Comparison of ENCODE assay signal across 9 mouse cellular contexts in the genomic region with DNA sequence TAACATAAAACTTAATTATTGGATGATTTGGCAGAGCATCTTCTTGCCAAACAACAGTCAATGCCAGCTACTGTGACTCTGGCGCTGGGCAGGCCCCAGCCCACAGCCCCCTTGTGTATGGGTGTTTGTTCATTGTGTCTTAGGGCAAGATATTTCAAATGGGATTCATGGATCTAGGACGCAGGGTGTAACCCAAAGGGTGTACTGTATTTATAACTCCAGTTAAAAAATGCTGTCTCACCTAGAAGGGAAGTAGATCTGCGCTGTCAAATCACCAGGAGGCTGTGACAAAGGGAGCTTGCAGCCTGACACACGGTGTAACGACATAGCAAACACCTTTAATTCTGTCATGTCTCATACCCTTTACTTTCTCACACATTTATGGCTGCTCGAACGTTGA. TPM values are rescaled to one million over a fixed set of nuclear protein-coding genes. Genes with fewer than 3 reads are reported as not detected.
DNase-seq lines count a peak whose midpoint lies in the region; ATAC-seq and TF ChIP-seq lines count a peak whose summit lies in the region.
"Had no signal": no experiment of that assay in that cellular context is flagged by ENCODE, and none has a peak within 500 bp of the region (broad histone marks: within the 10 kb centered on the region; RNA-seq: fewer than 3 reads in every experiment).

No protein-coding gene starts in this region.

- TF ChIP-seq CTCF in MEL (IDR thresholded peaks at IDR 0.05 in 2 of 3, conservative IDR thresholded peaks at IDR 0.05 in 1 of 3; ENCODE audit: control insufficient read depth in 1 of 3, insufficient read depth in 1 of 3, low read depth in 2 of 3, low read length in 3 of 3, poor library complexity in 1 of 3, severe bottlenecking in 1 of 3), result no peak
- no peak for TF ChIP-seq CTCF in cortical plate, adult 2 months (IDR thresholded peaks at IDR 0.05; ENCODE audit: extremely low read depth, insufficient read depth, low read length)
- TF ChIP-seq CTCF in liver, postnatal 0 days (IDR thresholded peaks at IDR 0.05; ENCODE audit: low read depth), result no peak

- no peak for TF ChIP-seq RAD21 in MEL (IDR thresholded peaks at IDR 0.05; ENCODE audit: low read depth, low read length)

- no peaks in the 10 kb centered on the region for H3K9me3 ChIP-seq in intestine, embryonic 14.5 days (ENCODE audit: control insufficient read depth, low read length)
- no peaks in the 10 kb centered on the region for H3K9me3 ChIP-seq in intestine, embryonic 15.5 days
- no peaks in the 10 kb centered on the region for H3K9me3 ChIP-seq in MEL (replicated peaks; ENCODE audit: insufficient read depth, low read length)
- no peaks in the 10 kb centered on the region for H3K9me3 ChIP-seq in liver, postnatal 0 days (ENCODE audit: low read length)
- H3K9me3 ChIP-seq: midbrain, embryonic 12.5 days had no signal

- no peak overlapping the region for H3K4me2 ChIP-seq in intestine, embryonic 14.5 days (ENCODE audit: low read length)
- no peak overlapping the region for H3K4me2 ChIP-seq in intestine, embryonic 15.5 days (replicated peaks)
- peak overlapping the region; percentile 53 for H3K4me2 ChIP-seq in liver, postnatal 0 days (ENCODE audit: low read depth, low read length)

- ATAC-seq in intestine, embryonic 14.5 days (replicated peaks; ENCODE audit: low FRiP score, low TSS enrichment, low read depth), result no peak
- no peak for ATAC-seq in intestine, embryonic 15.5 days
- peak; percentile 72 for ATAC-seq in liver, postnatal 0 days

- peak; percentile 30 to 45; a peak in 2 of 4 replicates for TF ChIP-seq EP300 in MEL (IDR thresholded peaks at IDR 0.05; ENCODE audit: low read depth in 1 of 2, low read length in 2 of 2)
- TF ChIP-seq EP300 in liver, postnatal 0 days (IDR thresholded peaks at IDR 0.05; ENCODE audit: low read depth), result no peak

- peaks cover 10% of the 10 kb centered on the region; the same call in 1 of the 2 replicates for H3K27me3 ChIP-seq in intestine, embryonic 14.5 days (replicated peaks; ENCODE audit: control insufficient read depth, insufficient read depth, low read length)
- H3K27me3 ChIP-seq in intestine, embryonic 15.5 days (replicated peaks), result 0 out of 2 replicates have a peak, but pooled peaks cover 4% of the 10 kb centered on the region
- H3K27me3 ChIP-seq in MEL (ENCODE audit: control insufficient read depth in 1 of 2, insufficient read depth in 2 of 2, low read length in 2 of 2), result no peaks in the 10 kb centered on the region
- no peaks in the 10 kb centered on the region for H3K27me3 ChIP-seq in liver, postnatal 0 days (ENCODE audit: insufficient read depth, low read length)
- H3K27me3 ChIP-seq: midbrain, embryonic 12.5 days had no signal

- no peak overlapping the region for H3K9ac ChIP-seq in intestine, embryonic 14.5 days (ENCODE audit: low read length)
- no peak overlapping the region for H3K9ac ChIP-seq in intestine, embryonic 15.5 days
- peak overlapping the region; percentile 55 for H3K9ac ChIP-seq in MEL (ENCODE audit: control insufficient read depth, low read depth, low read length, poor library complexity, severe bottlenecking)
- 0 out of 2 replicates have a peak overlapping the region, but pooled peaks have one; percentile 22 for H3K9ac ChIP-seq in liver, postnatal 0 days (replicated peaks)
- H3K9ac ChIP-seq: midbrain, embryonic 12.5 days had no signal

- WGBS in intestine, embryonic 14.5 days, result 68% methylated on average over 7 of the region's 7 CpGs
- 63% methylated on average over 7 of the region's 7 CpGs for WGBS in intestine, embryonic 15.5 days
- WGBS in liver, postnatal 0 days (ENCODE audit: insufficient replicate concordance), result 38% methylated on average over 7 of the region's 7 CpGs

- peaks cover 18% of the 10 kb centered on the region for H3K4me1 ChIP-seq in intestine, embryonic 14.5 days (replicated peaks; ENCODE audit: control insufficient read depth, insufficient read depth, low read length)
- peaks cover 12% of the 10 kb centered on the region; the same call in 1 of the 2 replicates for H3K4me1 ChIP-seq in intestine, embryonic 15.5 days (replicated peaks)
- peaks cover 29 to 30% of the 10 kb centered on the region in 2 experiments for H3K4me1 ChIP-seq in MEL (ENCODE audit: control insufficient read depth in 1 of 2, insufficient read depth in 2 of 2, low read length in 2 of 2)
- peaks cover 20% of the 10 kb centered on the region for H3K4me1 ChIP-seq in cortical plate, adult 2 months (ENCODE audit: control insufficient read depth, insufficient read depth, low read length)
- H3K4me1 ChIP-seq in liver, postnatal 0 days (ENCODE audit: insufficient read depth), result peaks cover 27% of the 10 kb centered on the region

- H3K36me3 ChIP-seq in intestine, embryonic 14.5 days (ENCODE audit: control insufficient read depth, insufficient read depth, low read length), result peaks cover 11% of the 10 kb centered on the region; the same call in 1 of the 2 replicates
- H3K36me3 ChIP-seq in intestine, embryonic 15.5 days, result no peaks in the 10 kb centered on the region
- peaks cover 2 to 45% of the 10 kb centered on the region in 2 experiments; a peak in 3 of 4 replicates for H3K36me3 ChIP-seq in MEL (ENCODE audit: control insufficient read depth in 1 of 2, insufficient read depth in 2 of 2, low read length in 2 of 2)
- H3K36me3 ChIP-seq in liver, postnatal 0 days (replicated peaks; ENCODE audit: insufficient read depth, low read length), result peaks cover 9% of the 10 kb centered on the region; the same call in 1 of the 2 replicates
- H3K36me3 ChIP-seq: midbrain, embryonic 12.5 days had no signal

- no peak for TF ChIP-seq POLR2A in MEL (IDR thresholded peaks at IDR 0.05; ENCODE audit: control insufficient read depth in 1 of 2, insufficient read depth in 1 of 2, low read depth in 1 of 2, low read length in 2 of 2, poor library complexity in 1 of 2)
- TF ChIP-seq POLR2A in cortical plate, adult 2 months (IDR thresholded peaks at IDR 0.05; ENCODE audit: extremely low read depth, insufficient read depth, low read length), result no peak

- no peak overlapping the region for H3K4me3 ChIP-seq in intestine, embryonic 14.5 days (ENCODE audit: low read depth, low read length)
- no peak overlapping the region for H3K4me3 ChIP-seq in intestine, embryonic 15.5 days (replicated peaks)
- peak overlapping the region in 1 of 2 experiments; percentile 28; a peak in 1 of 4 replicates for H3K4me3 ChIP-seq in MEL (ENCODE audit: control insufficient read depth in 1 of 2, insufficient read depth in 1 of 2, low read depth in 2 of 2, low read length in 2 of 2)
- H3K4me3 ChIP-seq in cortical plate, adult 2 months (ENCODE audit: insufficient read depth, low read length), result no peak overlapping the region
- H3K4me3 ChIP-seq in liver, postnatal 0 days (ENCODE audit: low read depth, low read length), result no peak overlapping the region
- H3K4me3 ChIP-seq: midbrain, embryonic 12.5 days had no signal

- H3K27ac ChIP-seq in intestine, embryonic 14.5 days (ENCODE audit: low read depth), result no peak overlapping the region
- H3K27ac ChIP-seq in intestine, embryonic 15.5 days, result no peak overlapping the region
- peak overlapping the region; percentile 82 for H3K27ac ChIP-seq in MEL (ENCODE audit: control insufficient read depth, low read depth, low read length)
- peak overlapping the region; percentile 16 for H3K27ac ChIP-seq in cortical plate, adult 2 months (ENCODE audit: insufficient read depth, low read length)
- H3K27ac ChIP-seq in liver, postnatal 0 days (ENCODE audit: low read depth), result peak overlapping the region; percentile 61

- H3K79me2 ChIP-seq in MEL (ENCODE audit: control insufficient read depth, insufficient read depth, low read length, poor library complexity), result peaks cover 37% of the 10 kb centered on the region

- peak; percentile 50 for DNase-seq in intestine, embryonic 14.5 days (ENCODE audit: low spot score)
- peak; percentile 80 for DNase-seq in MEL (ENCODE audit: low read depth, low spot score)
- no peak for DNase-seq in liver, postnatal 0 days
- no peak for DNase-seq in kidney, adult 8-10 months
- DNase-seq in adrenal gland, adult (ENCODE audit: inconsistent age in 2 of 2, low spot score in 1 of 2), result no peak
- DNase-seq: kidney, postnatal 36 days had no signal

TF ChIP-seq in MEL, 35 proteins besides CTCF, POLR2A, EP300 and RAD21:
- TF ChIP-seq GABPA (IDR thresholded peaks at IDR 0.05; ENCODE audit: low read depth, low read length) (0 out of 2 replicates have a peak, but pooled peaks have one; percentile 25), MAX (IDR thresholded peaks at IDR 0.05; ENCODE audit: low read length) (no peak), MXI1 (IDR thresholded peaks at IDR 0.05; ENCODE audit: low read depth, low read length) (peak; percentile 72; the same call in 1 of the 2 replicates), SIN3A (IDR thresholded peaks at IDR 0.05; ENCODE audit: low read length) (peak; percentile 63), ETS1 (IDR thresholded peaks at IDR 0.05; ENCODE audit: low read depth, low read length) (0 out of 2 replicates have a peak, but pooled peaks have one; percentile 51), NELFE (IDR thresholded peaks at IDR 0.05; ENCODE audit: low read depth, low read length) (no peak)
TF ChIP-seq in MEL: peak in this region for 4.

RNA-seq across cellular contexts. Expression of gene Zeb2, which starts 16.6 kb away (rescaled TPM):
- polyA plus RNA-seq in intestine, embryonic 14.5 days (2014; fragmentation: Nextera tagmentation; extraction: Ambion mirVana), result 44.5 and 49.2 TPM in 2 replicates
- polyA plus RNA-seq in intestine, embryonic 15.5 days (2015; fragmentation: Nextera tagmentation; extraction: Ambion mirVana), result 34.5 and 37.4 TPM in 2 replicates
- 12.9 and 14.8 TPM in 2 replicates for total RNA-seq in MEL (2012; rRNA removed)
- polyA plus RNA-seq in MEL (2012; ENCODE audit: insufficient read depth in 1 of 2, insufficient read length in 2 of 2, low read depth in 1 of 2, low replicate concordance in 2 of 2, missing spikeins in 1 of 2), result 10 to 100 TPM in 1 of 2 experiments, not detected in 1; 12.8 TPM
- polyA plus RNA-seq in cortical plate, adult 2 months (2012; rRNA removed), result 63.2 and 65.4 TPM in 2 replicates
- 8.1 and 8.8 TPM in 2 replicates for polyA plus RNA-seq in liver, postnatal 0 days (2015; fragmentation: Nextera tagmentation; extraction: Ambion mirVana)

Comparison
In these comparisons a context has a peak if more than half of its experiments do, and no peak if none do; other contexts are left out.
1. DNase-seq: peak in intestine, embryonic 14.5 days (single experiment) and MEL (single experiment); none in liver, postnatal 0 days (single experiment), kidney, adult 8-10 months (0 of 2) and adrenal gland, adult (0 of 2).
2. H3K27ac ChIP-seq: peak in MEL (single experiment), cortical plate, adult 2 months (single experiment) and liver, postnatal 0 days (single experiment); none in intestine, embryonic 14.5 days (single experiment) and intestine, embryonic 15.5 days (single experiment).
3. H3K9ac ChIP-seq: peak in MEL (single experiment) and liver, postnatal 0 days (single experiment); none in intestine, embryonic 14.5 days (single experiment) and intestine, embryonic 15.5 days (single experiment).